Mouse (Mus musculus) heart, adult 2 months (tissue): ENCODE measurements around the gene Cmtm6.

ENCODE experiments used
- CTCF ChIP-seq: fragments of 200-600 bp; IDR thresholded peaks from 2 replicates; pipeline ENCODE4 v1.8.1; 2022; ENCODE audit warnings: antibody characterized with exemption, mild to moderate bottlenecking, moderate library complexity
- POLR2A ChIP-seq: fragments of 200-500 bp; IDR thresholded peaks from 2 replicates; pipeline ENCODE4 v1.6.1; 2011; ENCODE audit warnings: mild to moderate bottlenecking, low read depth, low read length, control low read depth; ENCODE audit not compliant: insufficient read depth

GRCm38 (mm10) chr9:114687639-114688038 lies 43.3 kb upstream of the Cmtm6 start:
- TF ChIP-seq CTCF: no peak
- TF ChIP-seq POLR2A: no peak
